Mouse (Mus musculus) stomach, embryonic 14.5 days (tissue): ENCODE measurements around the gene Fundc1. TPM values are rescaled to one million over a fixed set of nuclear protein-coding genes. Genes with fewer than 3 reads are reported as not detected.

ENCODE experiments used
- ATAC-seq: fragments of 200-750 bp; cut with Nextera tagmentation; 2 replicates; pipeline ENCODE4 v1.8.0; 2017; ENCODE audit warnings: low read depth, moderate TSS enrichment; ENCODE audit not compliant: insufficient number of reproducible peaks, insufficient read depth, low FRiP score
- H3K27ac ChIP-seq: fragments of 300-500 bp; sonication (generic); 2 replicates; pipeline ENCODE4 v1.5.1; 2014; ENCODE audit warnings: mild to moderate bottlenecking, low read length, moderate library complexity, mixed read lengths
- H3K27me3 ChIP-seq: fragments of 300-500 bp; sonication (generic); 2 replicates; pipeline ENCODE4 v1.6.1; 2014; ENCODE audit warnings: low read length, control low read depth, mixed read lengths; ENCODE audit not compliant: control insufficient read depth, insufficient read depth
- H3K36me3 ChIP-seq: fragments of 300-500 bp; sonication (generic); 2 replicates; pipeline ENCODE4 v1.6.1; 2014; ENCODE audit warnings: mild to moderate bottlenecking, control low read depth, low read length, moderate library complexity, mixed read lengths; ENCODE audit not compliant: control insufficient read depth, insufficient read depth
- H3K4me1 ChIP-seq: fragments of 300-500 bp; sonication (generic); 2 replicates; pipeline ENCODE4 v1.6.1; 2014; ENCODE audit warnings: low read length, control low read depth, mixed read lengths; ENCODE audit not compliant: control insufficient read depth, insufficient read depth
- H3K4me2 ChIP-seq: fragments of 300-500 bp; sonication (generic); replicated peaks from 2 replicates; pipeline ENCODE4 v1.6.1; 2014; ENCODE audit warnings: low read depth, low read length, control low read depth
- H3K4me3 ChIP-seq: fragments of 300-500 bp; sonication (generic); 2 replicates; pipeline ENCODE4 v1.5.1; 2014; ENCODE audit warnings: low read depth, low read length, control low read depth
- H3K9ac ChIP-seq: fragments of 300-500 bp; sonication (generic); replicated peaks from 2 replicates; pipeline ENCODE4 v1.6.1; 2014; ENCODE audit warnings: low read depth, mild to moderate bottlenecking, control low read depth, low read length, moderate library complexity, mixed read lengths
- H3K9me3 ChIP-seq: fragments of 300-500 bp; sonication (generic); 2 replicates; pipeline ENCODE4 v1.6.1; 2016; ENCODE audit warnings: low read depth, low read length, control low read depth; ENCODE audit not compliant: control insufficient read depth
- WGBS: fragments of 180-500 bp; shearing (Covaris S2); extraction: QIAGEN DNeasy Blood & Tissue Kit; methylation state at CpG from one replicate; pipeline ENCODE4 v1.1.7; 2014; 5-methylcytosine and 5-hydroxymethylcytosine counted together
- polyA plus RNA-seq: library from polyadenylated mRNA; unstranded; fragments of >200 nt; fragmentation: Nextera tagmentation; extraction: Ambion mirVana; gene quantifications from 2 replicates; pipeline ENCODE4 v1.2.1, GENCODE M21; 2014

The Fundc1 gene
- polyA plus RNA-seq, 1 experiment from 2014 or later = 69.8 TPM

GRCm38 (mm10) chrX:17521221-17521716, 50.9 kb downstream of the Fundc1 start:
- Histone ChIP-seq H3K4me2 (no peak overlapping the region), H3K9ac (no peak overlapping the region), H3K27me3 (no peaks in the 10 kb centered on the region), H3K4me1 (no peaks in the 10 kb centered on the region), H3K36me3 (no peaks in the 10 kb centered on the region), H3K4me3 (no peak overlapping the region), H3K27ac (no peak overlapping the region), H3K9me3 (no peaks in the 10 kb centered on the region)
- WGBS = 27% methylated on average over 3 of the region's 3 CpGs
- no peak for ATAC-seq

DNA sequence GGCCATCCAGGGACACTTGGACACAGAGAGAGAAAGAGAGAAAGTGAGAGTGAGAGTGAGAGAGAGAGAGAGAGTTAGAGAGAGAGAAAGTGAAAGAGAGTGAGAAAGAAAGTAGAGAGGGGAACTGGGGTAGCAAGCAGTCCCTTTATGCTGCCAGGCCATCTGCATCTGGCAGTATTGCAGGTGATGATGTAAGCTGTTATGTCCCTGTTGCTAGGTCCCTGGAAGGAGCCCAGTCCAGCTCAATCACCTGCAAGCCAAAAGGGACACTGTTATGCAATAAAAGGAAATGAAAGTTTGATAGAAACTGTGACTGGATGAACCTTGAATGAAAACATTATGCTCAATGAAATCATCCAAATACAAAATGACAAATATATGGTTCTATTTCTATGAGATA, 52.0 kb downstream of the Fundc1 start:
- Histone ChIP-seq H3K9ac (no peak overlapping the region), H3K4me2 (no peak overlapping the region), H3K27me3 (no peaks in the 10 kb centered on the region), H3K9me3 (no peaks in the 10 kb centered on the region), H3K4me3 (no peak overlapping the region), H3K36me3 (no peaks in the 10 kb centered on the region), H3K4me1 (no peaks in the 10 kb centered on the region), H3K27ac (no peak overlapping the region)
- no peak for ATAC-seq

DNA sequence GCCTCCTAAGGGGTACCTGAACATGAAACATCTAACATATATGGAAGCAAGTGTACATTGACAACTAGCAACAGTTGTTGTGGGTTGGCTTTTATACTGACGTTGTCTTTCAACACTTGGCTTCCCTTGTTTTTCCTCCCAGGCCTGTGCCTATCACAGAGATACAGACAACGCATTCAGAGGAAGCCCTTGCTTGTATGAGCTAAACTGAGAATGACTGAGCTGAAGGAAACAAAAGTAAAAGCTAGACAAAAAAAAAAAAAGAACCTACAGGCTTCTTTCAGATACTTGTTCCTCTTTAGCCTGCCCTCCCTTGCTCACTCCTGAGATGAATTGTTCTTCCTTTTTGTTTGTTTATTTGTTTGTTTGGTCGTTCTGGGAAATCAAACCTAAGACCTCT, 58.1 kb downstream of the Fundc1 start:
- no peaks in the 10 kb centered on the region for H3K4me1 ChIP-seq
- H3K9me3 ChIP-seq = no peaks in the 10 kb centered on the region
- 64% methylated on average over 3 of the region's 3 CpGs for WGBS
- no peak overlapping the region for H3K4me3 ChIP-seq
- no peak overlapping the region for H3K27ac ChIP-seq
- no peaks in the 10 kb centered on the region for H3K36me3 ChIP-seq
- H3K4me2 ChIP-seq = no peak overlapping the region
- no peak overlapping the region for H3K9ac ChIP-seq
- no peaks in the 10 kb centered on the region for H3K27me3 ChIP-seq
- ATAC-seq = no peak

- H3K9me3 ChIP-seq = no peaks in the 10 kb centered on the region
- H3K27me3 ChIP-seq = no peaks in the 10 kb centered on the region
- no peak overlapping the region for H3K4me2 ChIP-seq
- WGBS = 32% methylated on average over 3 of the region's 3 CpGs
- no peaks in the 10 kb centered on the region for H3K4me1 ChIP-seq
- no peaks in the 10 kb centered on the region for H3K36me3 ChIP-seq
- H3K4me3 ChIP-seq = no peak overlapping the region
- no peak overlapping the region; the same call in 1 of the 2 replicates for H3K27ac ChIP-seq
- peak; percentile 71 for ATAC-seq
- no peak overlapping the region for H3K9ac ChIP-seq
Measured at GRCm38 (mm10) chrX:17512021-17512602, 60.0 kb downstream of the Fundc1 start.
